Mouse (Mus musculus) right cerebral cortex, adult 2 months (tissue): ENCODE results near the gene Zfp579.
"Not testable (repeated sequence)": the region's sequence is repeated elsewhere in the genome, so short reads cannot be mapped to it uniquely, and the experiment has no call there.

Experiments
- DNase-seq, 2 experiments: peaks; one replicate each; pipeline ENCODE4 v3.0.0; 2021 to 2022; ENCODE audit warnings: low spot score in 2 of 2

Zfp579 gene

GRCm38 (mm10) chr7:4996003-4996895 lies at the start of gene Zfp579:
TSS of gene Zfp579 (minus strand) at chr7:4996158.
- peak; percentile 89 to 93 for DNase-seq

- DNase-seq: no peak
Measured at GRCm38 (mm10) chr7:5044981-5045380, 49.0 kb upstream of the Zfp579 start.

- DNase-seq: no peak
Measured at GRCm38 (mm10) chr7:5038940-5039339, 43.0 kb upstream of the Zfp579 start.

GRCm38 (mm10) chr7:5038109-5038732 lies 42.3 kb upstream of the Zfp579 start, which contains the start of gene Zfp784:
TSS of gene Zfp784 (minus strand) at chr7:5038446.
- DNase-seq: peak; percentile 87 to 93

GRCm38 (mm10) chr7:5037467-5037866 lies 41.5 kb upstream of the Zfp579 start:
- DNase-seq: no peak

GRCm38 (mm10) chr7:5037026-5037425 lies 41.1 kb upstream of the Zfp579 start:
- no peak for DNase-seq

- no peak for DNase-seq
Measured at GRCm38 (mm10) chr7:5036136-5036535, 40.2 kb upstream of the Zfp579 start.

- no peak for DNase-seq
Measured at GRCm38 (mm10) chr7:5035628-5036027, 39.7 kb upstream of the Zfp579 start.

- DNase-seq: no peak
Measured at GRCm38 (mm10) chr7:5033818-5034217, 37.9 kb upstream of the Zfp579 start, which contains the start of gene 4632433K11Rik. TSS of gene 4632433K11Rik (plus strand) at chr7:5034118.

GRCm38 (mm10) chr7:5031496-5031895 lies 35.5 kb upstream of the Zfp579 start:
- no peak for DNase-seq

- DNase-seq: no peak
Measured at GRCm38 (mm10) chr7:5030554-5031275, 34.8 kb upstream of the Zfp579 start.

GRCm38 (mm10) chr7:5029946-5030345 lies 34.0 kb upstream of the Zfp579 start:
- no peak for DNase-seq

- DNase-seq: no peak
Measured at GRCm38 (mm10) chr7:5029543-5029942, 33.6 kb upstream of the Zfp579 start.

GRCm38 (mm10) chr7:5021197-5021596 lies 25.2 kb upstream of the Zfp579 start:
- DNase-seq: no peak

- no peak for DNase-seq
Measured at GRCm38 (mm10) chr7:5020685-5021084, 24.7 kb upstream of the Zfp579 start.

GRCm38 (mm10) chr7:5020000-5020681 lies 24.2 kb upstream of the Zfp579 start, which contains the start of the genes Zfp865 and Ccdc106:
TSS of gene Zfp865 (plus strand) at chr7:5020376.
TSS of gene Ccdc106 (plus strand) at chr7:5020553.
- peak; percentile 99 to 100 for DNase-seq

GRCm38 (mm10) chr7:5019576-5019975 lies 23.6 kb upstream of the Zfp579 start:
- DNase-seq: not testable (repeated sequence)

GRCm38 (mm10) chr7:5017931-5018330 lies 22.0 kb upstream of the Zfp579 start:
- no peak for DNase-seq

GRCm38 (mm10) chr7:5017352-5017751 lies 21.4 kb upstream of the Zfp579 start:
- DNase-seq: no peak

- DNase-seq: no peak
Measured at GRCm38 (mm10) chr7:5016920-5017319, 21.0 kb upstream of the Zfp579 start.

- no peak for DNase-seq
Measured at GRCm38 (mm10) chr7:5016057-5016456, 20.1 kb upstream of the Zfp579 start.
